Mouse (Mus musculus) WW6 (cell line): ENCODE measurements around the gene Dnah7a.
"Not testable (repeated sequence)": the region's sequence is repeated elsewhere in the genome, so short reads cannot be mapped to it uniquely, and the experiment has no call there.

Experiments
- DNase-seq: peaks from one replicate; pipeline ENCODE4 v3.0.0-alpha.2; 2013; ENCODE audit warnings: low read depth, low spot score

Dnah7a gene

GRCm38 (mm10) chr1:53704164-53704563 is 2.4 kb downstream of the Dnah7a start:
- DNase-seq: peak; percentile 11

GRCm38 (mm10) chr1:53664268-53664667 is 42.3 kb downstream of the Dnah7a start:
- not testable (repeated sequence) for DNase-seq

- no peak for DNase-seq
These were observed 66.5 kb downstream of the Dnah7a start for GRCm38 (mm10) chr1:53639865-53640794.

- not testable (repeated sequence) for DNase-seq
These were observed 70.9 kb downstream of the Dnah7a start for GRCm38 (mm10) chr1:53635641-53636040.

GRCm38 (mm10) chr1:53632040-53632439 is 74.5 kb downstream of the Dnah7a start:
- not testable (repeated sequence) for DNase-seq

GRCm38 (mm10) chr1:53630011-53630410 is 76.6 kb downstream of the Dnah7a start:
- DNase-seq: no peak

- DNase-seq: no peak
These were observed 93.1 kb downstream of the Dnah7a start for GRCm38 (mm10) chr1:53613486-53613885.

- peak; percentile 24 for DNase-seq
These were observed 125.3 kb downstream of the Dnah7a start for GRCm38 (mm10) chr1:53581326-53581725.

- not testable (repeated sequence) for DNase-seq
These were observed 148.7 kb downstream of the Dnah7a start for GRCm38 (mm10) chr1:53557918-53558317.

- not testable (repeated sequence) for DNase-seq
These were observed 159.6 kb downstream of the Dnah7a start for GRCm38 (mm10) chr1:53547018-53547417.

GRCm38 (mm10) chr1:53538356-53538755 is 168.2 kb downstream of the Dnah7a start:
- not testable (repeated sequence) for DNase-seq

- not testable (repeated sequence) for DNase-seq
These were observed 171.8 kb downstream of the Dnah7a start for GRCm38 (mm10) chr1:53534826-53535225.

- not testable (repeated sequence) for DNase-seq
These were observed 180.6 kb downstream of the Dnah7a start for GRCm38 (mm10) chr1:53526021-53526420.

- DNase-seq: no peak
These were observed 232.9 kb downstream of the Dnah7a start for GRCm38 (mm10) chr1:53473699-53474098.

- DNase-seq: not testable (repeated sequence)
These were observed 234.5 kb downstream of the Dnah7a start for GRCm38 (mm10) chr1:53472084-53472483.

- no peak for DNase-seq
These were observed 239.3 kb downstream of the Dnah7a start for GRCm38 (mm10) chr1:53467325-53467670.

- DNase-seq: not testable (repeated sequence)
These were observed 239.9 kb downstream of the Dnah7a start for GRCm38 (mm10) chr1:53466524-53467324.

GRCm38 (mm10) chr1:53439173-53439572 is 267.4 kb downstream of the Dnah7a start:
- DNase-seq: not testable (repeated sequence)

GRCm38 (mm10) chr1:53432433-53432832 is 274.2 kb downstream of the Dnah7a start:
- DNase-seq: not testable (repeated sequence)

GRCm38 (mm10) chr1:53405803-53406325 is 300.7 kb downstream of the Dnah7a start:
- no peak for DNase-seq

GRCm38 (mm10) chr1:53393936-53394760 is 312.4 kb downstream of the Dnah7a start:
- not testable (repeated sequence) for DNase-seq
